Comparison of ENCODE assay signal across 9 mouse cellular contexts in genomic region chr4:151385985-151386700, GRCm38 (mm10).
DNase-seq lines count a peak whose midpoint lies in the region; ATAC-seq and TF ChIP-seq lines count a peak whose summit lies in the region.
"Had no signal": no experiment of that assay in that cellular context is flagged by ENCODE, and none has a peak within 500 bp of the region (broad histone marks: within the 10 kb centered on the region; RNA-seq: fewer than 3 reads in every experiment).

No protein-coding gene starts in this region.

- H3K36me3 ChIP-seq in kidney, embryonic 16.5 days (ENCODE audit: insufficient read depth, low read length), result no peaks in the 10 kb centered on the region
- no peaks in the 10 kb centered on the region for H3K36me3 ChIP-seq in forebrain, postnatal 0 days (ENCODE audit: insufficient read depth)
- no peaks in the 10 kb centered on the region for H3K36me3 ChIP-seq in liver, postnatal 0 days (replicated peaks; ENCODE audit: insufficient read depth, low read length)

- TF ChIP-seq CTCF in cortical plate, adult 2 months (IDR thresholded peaks at IDR 0.05; ENCODE audit: extremely low read depth, insufficient read depth, low read length), result no peak
- no peak for TF ChIP-seq CTCF in forebrain, postnatal 0 days (IDR thresholded peaks at IDR 0.05; ENCODE audit: low read depth)
- TF ChIP-seq CTCF in liver, postnatal 0 days (IDR thresholded peaks at IDR 0.05; ENCODE audit: low read depth), result no peak

- peak overlapping the region; percentile 83 for H3K27ac ChIP-seq in kidney, embryonic 16.5 days (ENCODE audit: low read length)
- H3K27ac ChIP-seq in cortical plate, adult 2 months (ENCODE audit: insufficient read depth, low read length), result no peak overlapping the region
- H3K27ac ChIP-seq in forebrain, postnatal 0 days (ENCODE audit: low read depth, low read length), result no peak overlapping the region
- no peak overlapping the region for H3K27ac ChIP-seq in liver, postnatal 0 days (ENCODE audit: low read depth)
- H3K27ac ChIP-seq: macrophage had no signal

- no peaks in the 10 kb centered on the region for H3K9me3 ChIP-seq in kidney, embryonic 16.5 days (ENCODE audit: low read length)
- H3K9me3 ChIP-seq in forebrain, postnatal 0 days (ENCODE audit: low read length), result no peaks in the 10 kb centered on the region
- H3K9me3 ChIP-seq in liver, postnatal 0 days (ENCODE audit: low read length), result no peaks in the 10 kb centered on the region

- WGBS in kidney, embryonic 16.5 days, result under 1% methylated on average over 12 of the region's 12 CpGs
- WGBS in forebrain, postnatal 0 days, result 13% methylated on average over 12 of the region's 12 CpGs
- 19% methylated on average over 12 of the region's 12 CpGs for WGBS in liver, postnatal 0 days (ENCODE audit: insufficient replicate concordance)

- H3K4me1 ChIP-seq in kidney, embryonic 16.5 days (ENCODE audit: insufficient read depth, low read length), result peaks cover 23% of the 10 kb centered on the region
- no peaks in the 10 kb centered on the region for H3K4me1 ChIP-seq in cortical plate, adult 2 months (ENCODE audit: control insufficient read depth, insufficient read depth, low read length)
- H3K4me1 ChIP-seq in forebrain, postnatal 0 days (ENCODE audit: insufficient read depth), result peaks cover 13% of the 10 kb centered on the region
- 0 out of 2 replicates have a peak, but pooled peaks cover 2% of the 10 kb centered on the region for H3K4me1 ChIP-seq in liver, postnatal 0 days (ENCODE audit: insufficient read depth)

- TF ChIP-seq POLR2A in cortical plate, adult 2 months (IDR thresholded peaks at IDR 0.05; ENCODE audit: extremely low read depth, insufficient read depth, low read length), result no peak

- no peaks in the 10 kb centered on the region for H3K27me3 ChIP-seq in kidney, embryonic 16.5 days (ENCODE audit: insufficient read depth, low read length)
- H3K27me3 ChIP-seq in forebrain, postnatal 0 days (ENCODE audit: insufficient read depth, low read length), result 0 out of 2 replicates have a peak, but pooled peaks cover 4% of the 10 kb centered on the region
- no peaks in the 10 kb centered on the region for H3K27me3 ChIP-seq in liver, postnatal 0 days (ENCODE audit: insufficient read depth, low read length)

- H3K4me3 ChIP-seq in kidney, embryonic 16.5 days (ENCODE audit: low read length), result peak overlapping the region; percentile 46
- peak overlapping the region; percentile 16 for H3K4me3 ChIP-seq in cortical plate, adult 2 months (ENCODE audit: insufficient read depth, low read length)
- H3K4me3 ChIP-seq in forebrain, postnatal 0 days (ENCODE audit: low read depth, low read length), result peak overlapping the region; percentile 29; the same call in 1 of the 2 replicates
- peak overlapping the region; percentile 40 for H3K4me3 ChIP-seq in liver, postnatal 0 days (ENCODE audit: low read depth, low read length)

- H3K4me2 ChIP-seq in kidney, embryonic 16.5 days (replicated peaks; ENCODE audit: low read depth, low read length), result peak overlapping the region; percentile 62
- H3K4me2 ChIP-seq in forebrain, postnatal 0 days (ENCODE audit: low read depth), result peak overlapping the region; percentile 61
- H3K4me2 ChIP-seq in liver, postnatal 0 days (ENCODE audit: low read depth, low read length), result peak overlapping the region; percentile 72

- ATAC-seq in kidney, embryonic 16.5 days (ENCODE audit: low FRiP score, low TSS enrichment), result peak; percentile 64
- ATAC-seq in forebrain, postnatal 0 days, result peak; percentile 20
- ATAC-seq in liver, postnatal 0 days, result no peak

- no peak for DNase-seq in kidney, postnatal 14 days
- peak; percentile 24 for DNase-seq in forebrain, postnatal 0 days
- no peak for DNase-seq in liver, postnatal 0 days
- DNase-seq in urinary bladder, postnatal 14 days (ENCODE audit: low spot score), result no peak
- no peak for DNase-seq in cerebellum, adult 9-10 months
- DNase-seq in cerebellum, postnatal 14 days, result no peak

- no peak for TF ChIP-seq EP300 in liver, postnatal 0 days (IDR thresholded peaks at IDR 0.05; ENCODE audit: low read depth)

- no peak overlapping the region for H3K9ac ChIP-seq in kidney, embryonic 16.5 days (replicated peaks; ENCODE audit: low read length)
- H3K9ac ChIP-seq in forebrain, postnatal 0 days, result peak overlapping the region; percentile 28; the same call in 1 of the 2 replicates
- H3K9ac ChIP-seq in liver, postnatal 0 days (replicated peaks), result no peak overlapping the region
